Mouse (Mus musculus) activated CD4-positive, CD25-positive, alpha-beta regulatory T cell, adult 9 weeks (primary cell): ENCODE measurements around the gene Actn1. TPM values are rescaled to one million over a fixed set of nuclear protein-coding genes. Genes with fewer than 3 reads are reported as not detected.

ENCODE experiments used
- polyA plus RNA-seq: library from polyadenylated mRNA; unstranded; fragments of 100-300 nt; shearing (Covaris generic); gene quantifications from one replicate; pipeline ENCODE4 v1.2.1, GENCODE M21; 2017

Actn1 gene
- polyA plus RNA-seq = 23.8 TPM

DNA sequence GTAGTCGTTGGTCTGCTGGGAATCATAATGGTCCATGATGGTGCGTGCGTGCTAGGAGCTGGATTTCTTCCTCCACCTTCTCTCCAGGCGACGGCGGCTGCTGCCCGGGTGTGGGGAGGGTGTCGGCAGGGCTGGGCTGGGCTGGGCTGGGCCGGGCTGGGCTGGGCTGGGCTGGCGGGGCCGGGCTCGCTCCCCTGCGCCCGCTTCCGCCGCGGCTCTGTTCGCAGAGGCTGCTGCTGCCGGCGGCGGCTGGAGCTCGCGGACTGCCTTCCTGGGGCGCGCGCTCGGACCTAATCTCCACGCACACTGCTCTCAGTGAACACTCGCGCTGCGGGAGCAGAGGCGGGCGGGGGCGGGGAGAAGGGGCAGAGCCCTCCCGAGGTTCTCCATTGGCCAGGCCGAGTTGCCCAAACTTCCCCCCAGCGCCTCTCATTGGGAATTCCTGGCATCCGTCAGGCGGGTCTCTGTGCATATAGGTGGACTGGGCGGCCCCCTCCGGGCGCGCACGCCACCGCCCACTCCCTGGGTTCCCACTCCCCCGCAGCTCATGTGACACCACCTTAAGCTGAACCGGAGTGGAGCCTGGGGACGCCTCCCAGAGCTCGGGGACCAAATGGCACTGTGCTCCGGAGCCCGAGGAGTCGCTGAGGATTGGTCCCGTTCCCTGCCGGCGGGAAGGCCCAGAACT lies at the start of gene Actn1:
TSS of gene Actn1 (minus strand) at position 316 of the 688 bp plus-strand sequence.

Other genes starting within 250 kb of the Actn1 start
- gene Zfp36l1, start 147.4 kb downstream of the Actn1 start, polyA plus RNA-seq = 176 TPM
- gene Dcaf5, start 176.2 kb upstream of the Actn1 start, polyA plus RNA-seq = 20.7 TPM
- gene Exd2, start 202.7 kb upstream of the Actn1 start, polyA plus RNA-seq = 42.0 TPM